Mouse (Mus musculus) kidney, adult 2 months (tissue): Measurements from ENCODE around the gene Pigk.

Experiments
- CTCF ChIP-seq: fragments of 200-500 bp; conservative IDR thresholded peaks from 2 replicates; pipeline ENCODE4 v1.5.1; 2011; ENCODE audit warnings: low read depth, mild to moderate bottlenecking, control low read depth, low read length, moderate library complexity, mixed read lengths; ENCODE audit not compliant: insufficient read depth, insufficient read length
- POLR2A ChIP-seq: fragments of 200-500 bp; IDR thresholded peaks from one replicate; pipeline ENCODE4 v1.6.1; 2011; ENCODE audit warnings: low read depth, low read length, control low read depth

GRCm38 (mm10) chr3:152961855-152962376 is 248.0 kb downstream of the Pigk start:
- TF ChIP-seq CTCF (no peak), POLR2A (no peak)
